Mouse (Mus musculus): Measurements from ENCODE around the gene Chchd3. TPM values are rescaled to one million over a fixed set of nuclear protein-coding genes. Genes with fewer than 3 reads are reported as not detected.

Gene Chchd3
- polyA plus RNA-seq, 1 experiment from 2014 or later = 138 TPM

GRCm38 (mm10) chr6:32837939-32838301 lies 222.1 kb downstream of the Chchd3 start:
- peak overlapping the region; percentile 72 for H3K27ac ChIP-seq
- H3K27me3 ChIP-seq = no peaks in the 10 kb centered on the region
- peak; percentile 50; the same call in 1 of the 2 replicates for ATAC-seq
- no peaks in the 10 kb centered on the region; the same call in 1 of the 2 replicates for H3K36me3 ChIP-seq (ENCODE audit: poor library complexity, severe bottlenecking)
- peaks cover 20% of the 10 kb centered on the region for H3K4me1 ChIP-seq
- H3K4me3 ChIP-seq = no peak overlapping the region
- H3K9me3 ChIP-seq (replicated peaks) = no peaks in the 10 kb centered on the region
- 43% methylated on average over 2 of the region's 2 CpGs for WGBS
- H3K4me2 ChIP-seq = no peak overlapping the region
- no peak overlapping the region for H3K9ac ChIP-seq

GRCm38 (mm10) chr6:32837165-32837938 lies 222.7 kb downstream of the Chchd3 start:
- 57% methylated on average over 7 of the region's 7 CpGs for WGBS
- Histone ChIP-seq H3K9me3 (replicated peaks) (no peaks in the 10 kb centered on the region), H3K4me1 (peaks cover 20% of the 10 kb centered on the region), H3K36me3 (ENCODE audit: poor library complexity, severe bottlenecking) (no peaks in the 10 kb centered on the region; the same call in 1 of the 2 replicates), H3K27ac (peak overlapping the region; percentile 72), H3K9ac (no peak overlapping the region), H3K4me3 (no peak overlapping the region), H3K27me3 (no peaks in the 10 kb centered on the region), H3K4me2 (no peak overlapping the region)
- ATAC-seq = 0 out of 2 replicates have a peak, but pooled peaks have one; percentile 48

GRCm38 (mm10) chr6:32823856-32824620 lies 236.0 kb downstream of the Chchd3 start:
- H3K4me2 ChIP-seq = no peak overlapping the region

GRCm38 (mm10) chr6:32818961-32819360 lies 241.1 kb downstream of the Chchd3 start:
- Histone ChIP-seq H3K9me3 (replicated peaks) (no peaks in the 10 kb centered on the region), H3K4me2 (no peak overlapping the region), H3K4me1 (peaks cover 4% of the 10 kb centered on the region), H3K9ac (no peak overlapping the region), H3K4me3 (no peak overlapping the region), H3K27ac (no peak overlapping the region), H3K36me3 (ENCODE audit: poor library complexity, severe bottlenecking) (no peaks in the 10 kb centered on the region), H3K27me3 (no peaks in the 10 kb centered on the region)
- no peak for ATAC-seq
- 86% methylated on average over 4 of the region's 4 CpGs for WGBS

More at GRCm38 (mm10) chr6:32823856-32824620, 236.0 kb downstream of the Chchd3 start:
- no peaks in the 10 kb centered on the region for H3K36me3 ChIP-seq (ENCODE audit: poor library complexity, severe bottlenecking)
- no peak for ATAC-seq
- H3K27me3 ChIP-seq = no peaks in the 10 kb centered on the region
- no peak overlapping the region for H3K4me3 ChIP-seq
- H3K4me1 ChIP-seq = peaks cover 9% of the 10 kb centered on the region
- H3K9ac ChIP-seq = no peak overlapping the region
- 82% methylated on average over 12 of the region's 12 CpGs for WGBS
- peak overlapping the region; percentile 6; the same call in 1 of the 2 replicates for H3K27ac ChIP-seq
- no peaks in the 10 kb centered on the region for H3K9me3 ChIP-seq (replicated peaks)

GRCm38 (mm10) chr6:32808796-32809195 lies 251.3 kb downstream of the Chchd3 start:
- 89% methylated on average over 1 of the region's 1 CpGs for WGBS
- Histone ChIP-seq H3K4me1 (no peaks in the 10 kb centered on the region), H3K36me3 (ENCODE audit: poor library complexity, severe bottlenecking) (no peaks in the 10 kb centered on the region), H3K4me3 (no peak overlapping the region), H3K4me2 (no peak overlapping the region), H3K9me3 (replicated peaks) (no peaks in the 10 kb centered on the region), H3K27ac (no peak overlapping the region), H3K27me3 (no peaks in the 10 kb centered on the region), H3K9ac (no peak overlapping the region)
- no peak for ATAC-seq

GRCm38 (mm10) chr6:32807771-32808170 lies 252.3 kb downstream of the Chchd3 start:
- no peaks in the 10 kb centered on the region for H3K4me1 ChIP-seq
- H3K4me2 ChIP-seq = no peak overlapping the region
- H3K27ac ChIP-seq = no peak overlapping the region
- H3K27me3 ChIP-seq = no peaks in the 10 kb centered on the region
- H3K9ac ChIP-seq = no peak overlapping the region
- H3K36me3 ChIP-seq (ENCODE audit: poor library complexity, severe bottlenecking) = no peaks in the 10 kb centered on the region
- no peak overlapping the region for H3K4me3 ChIP-seq
- no peak for ATAC-seq
- no peaks in the 10 kb centered on the region for H3K9me3 ChIP-seq (replicated peaks)
- WGBS = 58% methylated on average over 4 of the region's 4 CpGs

- WGBS = 97% methylated on average over 4 of the region's 4 CpGs
These were observed 256.4 kb downstream of the Chchd3 start for GRCm38 (mm10) chr6:32803646-32804045.

GRCm38 (mm10) chr6:32801776-32802175 lies 258.3 kb downstream of the Chchd3 start:
- Histone ChIP-seq H3K9me3 (replicated peaks) (no peaks in the 10 kb centered on the region), H3K36me3 (ENCODE audit: poor library complexity, severe bottlenecking) (no peaks in the 10 kb centered on the region), H3K4me1 (peaks cover 9% of the 10 kb centered on the region), H3K4me3 (no peak overlapping the region), H3K27ac (no peak overlapping the region), H3K27me3 (no peaks in the 10 kb centered on the region), H3K4me2 (no peak overlapping the region), H3K9ac (no peak overlapping the region)
- over 99% methylated on average over 6 of the region's 6 CpGs for WGBS
- ATAC-seq = no peak

More at GRCm38 (mm10) chr6:32803646-32804045, 256.4 kb downstream of the Chchd3 start:
- no peaks in the 10 kb centered on the region for H3K9me3 ChIP-seq (replicated peaks)
- H3K4me2 ChIP-seq = no peak overlapping the region
- H3K27ac ChIP-seq = no peak overlapping the region
- no peaks in the 10 kb centered on the region for H3K36me3 ChIP-seq (ENCODE audit: poor library complexity, severe bottlenecking)
- no peaks in the 10 kb centered on the region for H3K4me1 ChIP-seq
- no peaks in the 10 kb centered on the region for H3K27me3 ChIP-seq
- ATAC-seq = no peak
- H3K4me3 ChIP-seq = no peak overlapping the region
- no peak overlapping the region for H3K9ac ChIP-seq

- Histone ChIP-seq H3K36me3 (ENCODE audit: poor library complexity, severe bottlenecking) (0 out of 2 replicates have a peak, but pooled peaks cover under 1% of the 10 kb centered on the region), H3K27me3 (no peaks in the 10 kb centered on the region), H3K4me2 (no peak overlapping the region), H3K27ac (no peak overlapping the region), H3K9me3 (replicated peaks) (no peaks in the 10 kb centered on the region), H3K4me1 (peaks cover 20% of the 10 kb centered on the region), H3K9ac (no peak overlapping the region), H3K4me3 (no peak overlapping the region)
- no peak for ATAC-seq
- 30% methylated on average over 4 of the region's 4 CpGs for WGBS
These were observed 262.5 kb downstream of the Chchd3 start for GRCm38 (mm10) chr6:32797525-32797924.

- no peak overlapping the region for H3K4me2 ChIP-seq
- no peaks in the 10 kb centered on the region for H3K27me3 ChIP-seq
- H3K36me3 ChIP-seq (ENCODE audit: poor library complexity, severe bottlenecking) = 0 out of 2 replicates have a peak, but pooled peaks cover 10% of the 10 kb centered on the region
- H3K9ac ChIP-seq = no peak overlapping the region
- WGBS = 49% methylated on average over 8 of the region's 8 CpGs
- H3K4me1 ChIP-seq = peaks cover 21% of the 10 kb centered on the region
- H3K27ac ChIP-seq = peak overlapping the region; percentile 73
- H3K4me3 ChIP-seq = no peak overlapping the region
- no peaks in the 10 kb centered on the region for H3K9me3 ChIP-seq (replicated peaks)
- peak; percentile 97 for ATAC-seq
These were observed 264.2 kb downstream of the Chchd3 start for GRCm38 (mm10) chr6:32795653-32796500.

GRCm38 (mm10) chr6:32793575-32793974 lies 266.5 kb downstream of the Chchd3 start:
- H3K9me3 ChIP-seq (replicated peaks) = no peaks in the 10 kb centered on the region
- ATAC-seq = no peak
- H3K36me3 ChIP-seq (ENCODE audit: poor library complexity, severe bottlenecking) = 0 out of 2 replicates have a peak, but pooled peaks cover 10% of the 10 kb centered on the region
- no peak overlapping the region for H3K4me3 ChIP-seq
- H3K27ac ChIP-seq = no peak overlapping the region
- H3K4me1 ChIP-seq = peaks cover 24% of the 10 kb centered on the region
- H3K27me3 ChIP-seq = no peaks in the 10 kb centered on the region
- H3K4me2 ChIP-seq = no peak overlapping the region
- 91% methylated on average over 1 of the region's 1 CpGs for WGBS
- no peak overlapping the region for H3K9ac ChIP-seq
